Mouse (Mus musculus) embryonic fibroblast, embryonic 13.5 days (primary cell): ENCODE measurements around the gene 1500009C09Rik.

Experiments
- CTCF ChIP-seq: IDR thresholded peaks from 2 replicates; pipeline ENCODE4 v1.5.1; 2011; ENCODE audit warnings: mild to moderate bottlenecking, control low read depth, low read length, moderate library complexity, borderline replicate concordance; ENCODE audit not compliant: insufficient read depth
- POLR2A ChIP-seq: IDR thresholded peaks from 2 replicates; pipeline ENCODE4 v1.6.1; 2011; ENCODE audit warnings: low read depth, mild to moderate bottlenecking, control low read depth, low read length, moderate library complexity

DNA sequence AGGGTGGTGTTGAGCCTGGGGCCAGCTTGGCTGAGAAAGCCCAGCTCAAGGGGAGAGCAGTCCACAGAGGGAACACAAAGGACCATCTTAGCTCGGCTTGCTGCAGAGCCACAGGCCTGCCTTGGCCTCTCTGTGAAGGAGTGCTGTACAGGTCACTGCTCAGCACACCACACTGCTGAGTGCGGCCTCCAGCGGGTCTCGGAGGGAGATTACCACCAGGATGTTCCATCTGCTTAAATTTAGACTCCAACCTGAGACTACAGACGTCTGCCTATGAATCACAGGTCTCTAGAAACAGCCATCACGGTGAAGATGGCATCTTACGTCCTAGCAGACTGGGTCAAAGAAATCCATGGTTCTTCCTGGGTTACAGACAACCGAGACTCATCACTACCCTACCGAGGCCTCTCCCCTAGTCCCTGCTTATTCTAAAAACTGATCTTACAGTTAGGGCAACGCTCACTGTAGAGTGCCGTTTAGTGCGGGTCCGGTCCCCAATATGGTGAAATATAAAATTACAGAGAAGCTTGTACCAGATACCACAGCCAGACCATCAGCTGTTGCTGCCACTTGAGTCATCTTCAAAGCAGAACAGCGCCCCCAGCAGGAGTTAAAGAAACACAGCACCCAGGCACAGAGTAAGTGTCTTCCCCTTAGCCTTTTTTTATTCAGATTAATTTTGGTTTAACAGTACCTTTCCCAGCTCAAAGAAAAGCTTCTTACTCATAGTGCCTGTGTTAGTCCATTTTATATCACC is 30.9 kb upstream of the 1500009C09Rik start:
- TF ChIP-seq POLR2A (no peak), CTCF (no peak)
